14 mouse cellular contexts compared by ENCODE assay signal in genomic region chr10:115311263-115311965, GRCm38 (mm10). TPM values are rescaled to one million over a fixed set of nuclear protein-coding genes. Genes with fewer than 3 reads are reported as not detected.
DNase-seq lines count a peak whose midpoint lies in the region; ATAC-seq lines count a peak whose summit lies in the region.
"Had no signal": no experiment of that assay in that cellular context is flagged by ENCODE, and none has a peak within 500 bp of the region (broad histone marks: within the 10 kb centered on the region; RNA-seq: fewer than 3 reads in every experiment).

No protein-coding gene starts in this region.

- no peak overlapping the region for H3K27ac ChIP-seq in forebrain, embryonic 13.5 days
- H3K27ac ChIP-seq: layer of hippocampus, adult 2 months; limb, embryonic 10.5 days; lung, embryonic 15.5 days had no signal

- DNase-seq in kidney, adult 18-20 months = peak; percentile 21
- no peak for DNase-seq in kidney, adult 11 months
- DNase-seq in thymus, postnatal 4 days = peak; percentile 26
- DNase-seq in thymus, postnatal 0 days (ENCODE audit: low spot score) = no peak
- DNase-seq in kidney, postnatal 25 days = peak; percentile 32 to 59
- DNase-seq in adrenal gland, adult 18-20 months (ENCODE audit: low spot score in 2 of 2) = no peak
- DNase-seq: adrenal gland, postnatal 36 days; cerebellum, adult 18-20 months; right cerebral cortex, postnatal 25 days had no signal

- H3K4me3 ChIP-seq in forebrain, embryonic 13.5 days = no peak overlapping the region
- H3K4me3 ChIP-seq: layer of hippocampus, adult 2 months; limb, embryonic 10.5 days; lung, embryonic 15.5 days had no signal

- no peak overlapping the region for H3K4me2 ChIP-seq in forebrain, embryonic 13.5 days
- H3K4me2 ChIP-seq: lung, embryonic 15.5 days had no signal

- 90% methylated on average over 14 of the region's 14 CpGs for WGBS in forebrain, embryonic 13.5 days

- H3K4me1 ChIP-seq in forebrain, embryonic 13.5 days = peaks cover 30% of the 10 kb centered on the region

- H3K9me3 ChIP-seq in forebrain, embryonic 13.5 days (replicated peaks) = no peaks in the 10 kb centered on the region
- H3K9me3 ChIP-seq: limb, embryonic 10.5 days; lung, embryonic 15.5 days had no signal

- no peak for ATAC-seq in activated CD4-positive, CD25-positive, alpha-beta regulatory T cell, adult 4 months
- ATAC-seq in forebrain, embryonic 13.5 days = no peak

- H3K36me3 ChIP-seq in forebrain, embryonic 13.5 days (ENCODE audit: poor library complexity, severe bottlenecking) = no peaks in the 10 kb centered on the region
- H3K36me3 ChIP-seq: lung, embryonic 15.5 days had no signal

- no peak overlapping the region for H3K9ac ChIP-seq in forebrain, embryonic 13.5 days
- H3K9ac ChIP-seq: lung, embryonic 15.5 days had no signal

- H3K27me3 ChIP-seq in forebrain, embryonic 13.5 days = no peaks in the 10 kb centered on the region
- H3K27me3 ChIP-seq: lung, embryonic 15.5 days had no signal

RNA-seq across cellular contexts. Expression of gene Rab21, which starts 4.0 kb away (rescaled TPM):
- 12.3 and 21.5 TPM in 2 replicates for polyA plus RNA-seq in thymus, postnatal 0 days (2015; fragmentation: Nextera tagmentation; extraction: Ambion mirVana)
- 10 to 100 TPM; 54.8 to 61.1 TPM for total RNA-seq in adrenal gland, adult 18-20 months (2021)
- 10 to 100 TPM; 21.3 to 26.2 TPM for polyA plus RNA-seq in activated CD4-positive, CD25-positive, alpha-beta regulatory T cell, adult 4 months (2017; shearing (Covaris generic))
- polyA plus RNA-seq in forebrain, embryonic 13.5 days (2015; fragmentation: Nextera tagmentation; extraction: Ambion mirVana) = 5.7 and 5.8 TPM in 2 replicates

RNA-seq across cellular contexts. Expression of gene Tmem19, which starts 50.9 kb away (rescaled TPM):
- polyA plus RNA-seq in thymus, postnatal 0 days (2015; fragmentation: Nextera tagmentation; extraction: Ambion mirVana) = 46.8 and 53.6 TPM in 2 replicates
- 10 to 100 TPM; 27.2 to 37.8 TPM for total RNA-seq in adrenal gland, adult 18-20 months (2021)
- 10 to 100 TPM; 41.0 to 44.7 TPM for polyA plus RNA-seq in activated CD4-positive, CD25-positive, alpha-beta regulatory T cell, adult 4 months (2017; shearing (Covaris generic))
- 34.1 and 35.0 TPM in 2 replicates for polyA plus RNA-seq in forebrain, embryonic 13.5 days (2015; fragmentation: Nextera tagmentation; extraction: Ambion mirVana)

Comparison
In these comparisons a context has a peak if more than half of its experiments do, and no peak if none do; other contexts are left out.
1. DNase-seq: peak in kidney, adult 18-20 months (single experiment), thymus, postnatal 4 days (single experiment) and kidney, postnatal 25 days (2 of 2); none in kidney, adult 11 months (single experiment), thymus, postnatal 0 days (single experiment) and adrenal gland, adult 18-20 months (0 of 2).